Mouse (Mus musculus) forebrain, postnatal 0 days (tissue): ENCODE results near the gene Calhm5. TPM values are rescaled to one million over a fixed set of nuclear protein-coding genes. Genes with fewer than 3 reads are reported as not detected.

Experiments used
- ATAC-seq: fragments of 200-750 bp; cut with Nextera tagmentation; 2 replicates; pipeline ENCODE4 v1.8.0; 2017; ENCODE audit warnings: mild to moderate bottlenecking, moderate library complexity
- DNase-seq: peaks from one replicate; pipeline ENCODE4 v3.0.0-alpha.2; 2015
- H3K27ac ChIP-seq: fragments of 300-500 bp; sonication (generic); 2 replicates; pipeline ENCODE4 v1.5.1; 2014; ENCODE audit warnings: low read depth, mild to moderate bottlenecking, antibody characterized with exemption, low read length, moderate library complexity, mixed read lengths
- H3K27me3 ChIP-seq: fragments of 300-500 bp; sonication (generic); 2 replicates; pipeline ENCODE4 v1.6.1; 2014; ENCODE audit warnings: mild to moderate bottlenecking, low read length, mixed read lengths; ENCODE audit not compliant: insufficient read depth
- H3K36me3 ChIP-seq: fragments of 300-500 bp; sonication (generic); 2 replicates; pipeline ENCODE4 v1.6.1; 2014; ENCODE audit warnings: mild to moderate bottlenecking, moderate library complexity; ENCODE audit not compliant: insufficient read depth
- H3K4me1 ChIP-seq: fragments of 300-500 bp; sonication (generic); 2 replicates; pipeline ENCODE4 v1.6.1; 2014; ENCODE audit warnings: antibody characterized with exemption; ENCODE audit not compliant: insufficient read depth
- H3K4me2 ChIP-seq: fragments of 300-500 bp; sonication (generic); 2 replicates; pipeline ENCODE4 v1.6.1; 2014; ENCODE audit warnings: low read depth, mild to moderate bottlenecking, moderate library complexity
- H3K4me3 ChIP-seq: fragments of 300-500 bp; sonication (generic); 2 replicates; pipeline ENCODE4 v1.5.1; 2014; ENCODE audit warnings: low read depth, low read length, mixed read lengths
- H3K9ac ChIP-seq: fragments of 300-500 bp; sonication (generic); 2 replicates; pipeline ENCODE4 v1.6.1; 2014; ENCODE audit warnings: mild to moderate bottlenecking
- H3K9me3 ChIP-seq: fragments of 300-500 bp; sonication (generic); 2 replicates; pipeline ENCODE4 v1.6.1; 2016; ENCODE audit warnings: low read length
- CTCF ChIP-seq: sonication (generic); IDR thresholded peaks from 2 replicates; pipeline ENCODE4 v1.5.1; 2016; ENCODE audit warnings: antibody characterized with exemption, control low read depth, low read depth
- WGBS: fragments of 180-500 bp; shearing (Covaris S2); extraction: QIAGEN DNeasy Blood & Tissue Kit; methylation state at CpG from one replicate; pipeline ENCODE4 v1.1.7; 2014; 5-methylcytosine and 5-hydroxymethylcytosine counted together
- polyA plus RNA-seq: library from polyadenylated mRNA; unstranded; fragments of >200 nt; fragmentation: Nextera tagmentation; extraction: Ambion mirVana; gene quantifications from 2 replicates; pipeline ENCODE4 v1.2.1, GENCODE M21; 2015
- total RNA-seq: library from RNA; depleted of rRNA; stranded (reverse); fragments of >200 nt; gene quantifications from 2 replicates; pipeline ENCODE4 v1.2.3, GENCODE M21; 2014

Calhm5 gene
- total and polyA plus RNA-seq, 2 experiments from 2014 or later: 0.76 to 0.79 TPM

DNA sequence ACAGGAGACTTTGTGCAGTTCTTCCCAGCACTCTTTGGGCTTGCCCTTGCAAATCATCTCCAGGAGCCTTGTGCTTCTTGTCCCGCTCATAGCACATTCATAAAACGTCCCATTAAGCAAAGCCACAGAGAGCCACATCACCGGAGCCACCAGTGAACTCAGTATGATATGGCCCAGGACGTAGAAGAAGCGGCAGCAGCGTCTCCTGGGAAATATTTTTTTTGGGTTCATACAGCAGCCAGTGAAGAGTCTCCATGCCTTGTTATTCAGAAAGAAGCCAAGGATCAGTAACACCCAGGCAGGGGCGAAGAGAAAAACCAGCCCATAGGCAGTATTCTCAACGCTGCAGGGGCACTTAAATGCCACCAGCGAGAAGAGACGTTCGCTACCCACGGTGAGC is 355 bp downstream of the Calhm5 start:
- Histone ChIP-seq H3K4me2 (peak overlapping the region; percentile 38), H3K27ac (peak overlapping the region; percentile 42; the same call in 1 of the 2 replicates), H3K4me1 (no peaks in the 10 kb centered on the region), H3K36me3 (no peaks in the 10 kb centered on the region), H3K9ac (peak overlapping the region; percentile 23; the same call in 1 of the 2 replicates), H3K27me3 (no peaks in the 10 kb centered on the region), H3K4me3 (peak overlapping the region; percentile 6; the same call in 1 of the 2 replicates), H3K9me3 (no peaks in the 10 kb centered on the region)
- 59% methylated on average over 12 of the region's 12 CpGs for WGBS
- TF ChIP-seq CTCF: no peak
- no peak for DNase-seq
- ATAC-seq: peak; percentile 44

DNA sequence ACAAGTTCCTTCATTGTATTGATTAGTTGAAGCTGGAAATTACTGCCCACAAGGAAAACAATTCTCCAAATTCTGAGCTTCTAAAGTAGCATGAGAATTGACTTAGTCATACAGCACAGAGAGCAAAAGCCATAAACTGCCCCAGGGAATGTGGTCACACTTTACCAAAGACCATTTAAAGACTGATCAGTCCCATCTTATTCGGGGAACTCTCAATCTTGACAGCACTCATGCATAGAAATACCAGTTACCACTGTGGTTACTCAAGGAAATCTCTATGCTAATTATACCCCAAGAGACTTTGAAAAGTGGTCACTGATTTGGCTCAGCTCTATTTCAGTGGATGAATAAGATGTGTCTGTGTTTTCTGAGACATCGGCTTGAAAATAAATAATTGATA is 1.2 kb downstream of the Calhm5 start:
- TF ChIP-seq CTCF: no peak

DNA sequence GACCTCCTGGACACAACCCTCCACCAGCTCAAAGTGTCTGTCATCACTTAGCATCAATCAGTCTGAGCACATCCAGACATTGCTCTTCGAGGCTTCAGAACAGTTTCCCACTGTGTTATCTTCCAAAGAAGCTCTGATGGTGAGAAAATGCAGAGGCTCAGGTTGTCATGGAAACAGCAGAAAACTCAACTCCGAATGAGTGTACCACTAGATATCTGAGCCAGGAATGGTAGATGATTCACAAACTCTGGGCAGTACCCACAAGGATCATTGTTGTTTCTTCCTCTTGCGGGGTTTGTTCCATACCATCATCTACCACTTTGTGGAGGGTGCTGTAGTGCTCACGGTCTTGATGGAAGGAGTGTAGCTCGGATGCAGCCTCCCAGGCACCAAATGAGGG is 4.4 kb downstream of the Calhm5 start:
- WGBS: 65% methylated on average over 5 of the region's 5 CpGs

More for the DNA sequence above, 1.2 kb downstream of the Calhm5 start:
- Histone ChIP-seq H3K27me3 (no peaks in the 10 kb centered on the region), H3K4me1 (no peaks in the 10 kb centered on the region), H3K4me3 (no peak overlapping the region), H3K36me3 (no peaks in the 10 kb centered on the region), H3K27ac (no peak overlapping the region), H3K9ac (no peak overlapping the region), H3K4me2 (no peak overlapping the region), H3K9me3 (no peaks in the 10 kb centered on the region)
- WGBS: 71% methylated on average over 2 of the region's 2 CpGs
- no peak for ATAC-seq
- DNase-seq: no peak

DNA sequence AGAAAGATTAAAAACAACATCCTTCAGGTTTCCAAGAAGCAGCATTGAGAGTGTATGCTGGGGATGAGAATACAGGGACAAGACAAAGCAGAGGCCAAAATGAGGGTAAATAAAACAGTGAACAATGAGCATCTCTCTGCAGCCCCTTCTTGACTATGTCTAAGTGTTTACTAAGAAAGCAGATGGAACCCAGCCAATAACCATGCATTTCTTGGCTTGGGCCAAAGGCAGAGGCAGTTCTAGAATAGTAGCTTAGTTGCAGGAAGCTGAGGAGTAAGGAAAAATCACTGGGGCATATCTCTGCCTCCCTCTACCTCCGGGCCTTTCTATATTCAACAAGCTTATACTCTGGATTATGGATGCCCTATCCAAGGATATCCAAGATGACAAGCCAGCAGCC is 5.8 kb downstream of the Calhm5 start:
- Histone ChIP-seq H3K9ac (no peak overlapping the region), H3K4me2 (no peak overlapping the region), H3K36me3 (no peaks in the 10 kb centered on the region), H3K9me3 (no peaks in the 10 kb centered on the region), H3K27me3 (no peaks in the 10 kb centered on the region), H3K4me3 (no peak overlapping the region), H3K27ac (no peak overlapping the region), H3K4me1 (no peaks in the 10 kb centered on the region)
- no peak for ATAC-seq
- TF ChIP-seq CTCF: no peak
- DNase-seq: no peak
- WGBS: 87% methylated on average over 1 of the region's 1 CpGs

More for the DNA sequence above, 4.4 kb downstream of the Calhm5 start:
- no peaks in the 10 kb centered on the region for H3K36me3 ChIP-seq
- H3K27me3 ChIP-seq: no peaks in the 10 kb centered on the region
- peak; percentile 65 for ATAC-seq
- no peak overlapping the region for H3K27ac ChIP-seq
- no peaks in the 10 kb centered on the region for H3K4me1 ChIP-seq
- no peaks in the 10 kb centered on the region for H3K9me3 ChIP-seq
- no peak overlapping the region for H3K9ac ChIP-seq
- no peak for TF ChIP-seq CTCF
- no peak overlapping the region for H3K4me2 ChIP-seq
- DNase-seq: peak; percentile 45
- H3K4me3 ChIP-seq: no peak overlapping the region

DNA sequence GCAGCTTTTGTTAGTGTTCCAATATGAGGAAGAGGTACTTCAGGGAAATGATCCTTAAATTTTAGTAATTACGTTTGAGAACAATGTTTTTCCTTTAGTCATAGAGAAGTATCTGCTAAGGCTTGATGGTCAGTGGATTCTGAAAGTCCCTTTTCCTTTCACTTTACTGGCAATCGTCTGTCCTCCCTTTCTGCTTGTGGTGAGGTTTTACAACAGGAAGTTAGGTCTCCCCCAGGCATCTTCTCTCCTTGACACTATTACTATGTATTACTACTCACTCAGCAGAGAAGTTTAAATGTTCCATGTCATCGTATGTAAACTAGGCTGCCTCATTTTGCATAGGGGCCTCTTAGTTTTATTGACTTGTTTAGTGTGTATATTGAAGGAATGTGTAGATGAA is 6.8 kb downstream of the Calhm5 start:
- no peaks in the 10 kb centered on the region for H3K9me3 ChIP-seq
- H3K9ac ChIP-seq: no peak overlapping the region
- DNase-seq (no peak), ATAC-seq (no peak)
- H3K27ac ChIP-seq: no peak overlapping the region
- TF ChIP-seq CTCF: no peak
- 85% methylated on average over 3 of the region's 3 CpGs for WGBS
- H3K4me1 ChIP-seq: no peaks in the 10 kb centered on the region
- no peaks in the 10 kb centered on the region for H3K36me3 ChIP-seq
- H3K27me3 ChIP-seq: no peaks in the 10 kb centered on the region
- H3K4me3 ChIP-seq: no peak overlapping the region
- no peak overlapping the region for H3K4me2 ChIP-seq

DNA sequence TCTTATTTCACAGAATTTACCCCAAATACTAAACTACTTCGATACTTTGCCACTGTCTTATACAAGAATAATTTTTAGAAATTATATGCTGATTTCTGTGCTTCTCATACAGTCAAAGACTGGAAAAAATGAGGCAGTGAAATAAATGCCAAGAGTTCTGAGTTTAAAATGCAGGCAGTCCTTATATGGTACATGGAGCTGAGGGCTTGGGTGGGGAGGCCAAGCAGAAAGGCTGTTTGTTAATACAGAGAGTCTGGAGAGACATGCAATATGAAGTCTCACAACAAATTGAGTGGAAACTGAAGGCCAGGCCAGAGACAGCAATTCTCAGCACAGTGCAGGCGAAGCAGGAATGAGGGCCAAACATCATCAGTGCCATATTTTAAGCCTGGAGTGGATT is 7.8 kb downstream of the Calhm5 start:
- Histone ChIP-seq H3K27me3 (no peaks in the 10 kb centered on the region), H3K9ac (no peak overlapping the region), H3K4me2 (no peak overlapping the region), H3K9me3 (no peaks in the 10 kb centered on the region), H3K36me3 (no peaks in the 10 kb centered on the region), H3K27ac (no peak overlapping the region), H3K4me3 (no peak overlapping the region), H3K4me1 (no peaks in the 10 kb centered on the region)
- WGBS: 77% methylated on average over 2 of the region's 2 CpGs
- TF ChIP-seq CTCF: no peak
- no peak for ATAC-seq
- DNase-seq: no peak

DNA sequence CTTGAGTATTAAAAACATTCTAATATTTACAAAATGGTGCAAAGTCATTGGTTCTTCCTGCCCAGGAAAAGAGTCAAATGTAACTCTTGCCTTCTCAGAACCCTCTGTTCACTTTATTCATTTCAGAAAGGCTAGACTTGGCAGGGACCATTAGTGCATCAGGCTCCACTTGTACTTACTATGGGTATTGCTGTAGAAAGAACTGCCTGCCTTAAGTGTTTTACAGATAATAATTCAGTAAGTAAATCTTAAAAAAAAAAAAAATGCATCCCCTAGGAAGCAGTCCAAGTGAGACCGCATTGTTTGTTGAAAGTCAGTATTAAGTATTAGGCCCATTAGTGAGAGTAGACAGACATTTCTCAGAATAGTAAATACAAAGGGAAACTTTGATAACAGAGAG is 9.8 kb downstream of the Calhm5 start:
- no peak for DNase-seq
- no peaks in the 10 kb centered on the region for H3K4me1 ChIP-seq
- no peak overlapping the region for H3K27ac ChIP-seq
- WGBS: 87% methylated on average over 1 of the region's 1 CpGs
- H3K36me3 ChIP-seq: no peaks in the 10 kb centered on the region
- no peak overlapping the region for H3K4me3 ChIP-seq
- H3K27me3 ChIP-seq: no peaks in the 10 kb centered on the region
- H3K9me3 ChIP-seq: no peaks in the 10 kb centered on the region
- no peak overlapping the region for H3K9ac ChIP-seq
- no peak overlapping the region for H3K4me2 ChIP-seq
- no peak for ATAC-seq
- TF ChIP-seq CTCF: no peak
